Mouse (Mus musculus): Measurements from ENCODE around the gene Ksr2.

Ksr2 gene

DNA sequence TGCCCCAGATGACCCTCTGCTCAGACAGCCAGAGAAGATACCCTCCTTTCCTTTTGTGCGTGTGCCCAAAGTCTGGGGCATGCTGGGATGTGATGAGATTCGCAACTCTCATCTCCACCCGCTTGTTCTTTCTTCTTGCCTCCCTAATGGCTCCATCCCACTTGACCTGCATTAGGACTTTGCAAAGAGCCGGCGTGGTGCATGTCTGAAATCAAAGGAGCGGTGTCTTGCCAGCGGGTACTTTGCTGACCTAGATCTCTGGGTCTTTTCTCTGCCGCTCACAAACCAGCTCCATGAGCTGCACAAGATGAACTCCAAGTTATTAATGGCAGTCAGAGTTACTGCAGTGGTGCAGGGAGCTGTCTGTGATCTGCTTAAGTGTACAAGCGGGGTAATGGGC, 290.6 kb downstream of the Ksr2 start:
- DNase-seq, result no peak

DNA sequence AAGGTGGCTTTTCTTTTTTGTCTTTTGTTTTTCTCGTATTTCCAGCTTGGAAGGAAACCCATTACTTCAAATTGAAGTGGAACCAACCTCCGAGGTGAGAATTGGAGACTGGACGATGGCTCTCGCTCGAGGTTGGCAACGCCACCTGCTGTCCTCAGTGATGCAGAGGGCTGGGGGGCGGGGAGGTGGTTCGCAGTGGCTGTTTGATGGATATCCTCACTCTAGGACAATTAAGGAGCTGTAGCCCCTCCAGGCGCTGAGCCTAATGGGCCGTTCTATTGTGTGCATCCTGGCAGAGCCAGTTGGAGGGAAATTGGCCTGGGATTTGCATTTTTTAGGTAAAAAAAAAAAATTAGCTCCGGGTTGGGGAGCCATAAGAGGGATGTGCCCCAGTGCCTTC, 292.8 kb downstream of the Ksr2 start:
- DNase-seq, result no peak

DNA sequence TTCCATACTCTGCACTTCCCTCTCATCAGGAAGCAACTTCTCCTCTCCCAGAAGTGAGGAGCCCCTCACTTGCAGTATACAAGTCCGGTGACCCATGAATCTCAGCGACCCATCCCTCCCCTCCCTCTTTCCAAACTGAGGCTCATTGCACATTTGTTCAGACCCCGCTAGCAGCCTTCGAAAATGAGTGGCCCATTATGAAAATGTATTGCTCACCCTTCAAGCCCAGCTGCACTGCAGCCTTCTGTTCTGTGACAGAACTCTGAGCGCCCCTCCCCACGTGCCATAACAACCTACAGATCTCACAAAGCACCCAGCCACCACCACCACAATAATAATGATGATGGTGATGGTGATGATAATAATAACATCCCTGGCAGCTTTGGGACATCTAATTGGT, 295.5 kb downstream of the Ksr2 start:
- DNase-seq, result no peak

DNA sequence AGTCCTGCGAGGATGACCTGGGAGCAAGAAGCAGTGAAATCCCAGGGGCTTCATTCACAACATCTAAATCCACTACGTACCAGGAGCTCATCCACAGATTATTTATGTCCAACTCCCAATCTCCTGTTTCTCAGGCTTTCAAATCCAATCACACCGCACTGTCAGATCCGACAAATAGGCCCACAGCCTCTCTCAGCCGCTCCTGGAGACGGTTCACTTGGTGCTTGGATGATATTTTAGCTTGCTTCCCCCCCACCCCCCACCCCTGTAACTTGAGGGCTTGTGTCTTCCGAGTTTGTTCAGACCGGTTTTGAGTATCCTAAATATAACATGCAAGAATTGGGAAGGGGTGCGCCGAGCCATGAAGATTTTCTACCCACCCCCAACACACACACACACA, 297.8 kb downstream of the Ksr2 start:
- no peak for DNase-seq

DNA sequence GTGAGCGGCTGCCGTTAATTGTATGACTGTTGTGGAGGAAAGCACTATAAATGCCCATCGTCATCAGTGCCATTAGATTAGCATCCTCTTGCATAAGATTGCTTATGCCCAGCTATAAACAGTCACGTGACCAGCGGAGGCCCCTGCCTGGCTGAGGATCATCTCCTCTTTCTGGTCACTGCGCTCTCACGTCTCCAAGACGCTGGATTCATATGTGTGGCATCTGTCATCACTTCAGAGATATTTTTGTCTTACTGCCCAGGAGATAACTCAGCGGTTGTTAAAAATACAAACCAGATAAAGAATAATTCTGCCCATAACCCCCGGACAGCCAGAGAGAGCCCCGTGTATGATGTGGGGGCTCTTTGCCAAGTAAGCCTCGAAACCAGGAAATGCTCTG, 298.4 kb downstream of the Ksr2 start:
- DNase-seq, result no peak

DNA sequence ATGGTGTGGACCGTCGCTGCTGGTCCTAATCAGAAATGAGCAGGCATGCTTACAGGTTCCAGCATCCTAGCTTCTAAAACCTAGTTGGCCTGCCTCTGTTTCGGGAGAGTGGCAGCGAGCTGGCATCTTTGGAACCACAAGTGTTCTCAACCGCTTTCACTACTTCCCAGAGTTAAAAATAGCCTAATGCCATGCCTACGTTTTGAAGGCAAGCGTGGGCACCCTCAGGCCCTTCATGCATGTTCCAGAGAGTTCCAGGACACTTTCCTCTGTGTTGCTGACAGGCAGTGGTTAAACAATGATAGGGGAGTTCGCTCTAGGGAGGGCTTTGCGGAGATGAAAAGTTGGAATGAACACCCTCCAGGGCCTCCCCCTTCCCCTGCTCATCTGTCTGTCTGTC, 303.3 kb downstream of the Ksr2 start:
- no peak for DNase-seq

DNA sequence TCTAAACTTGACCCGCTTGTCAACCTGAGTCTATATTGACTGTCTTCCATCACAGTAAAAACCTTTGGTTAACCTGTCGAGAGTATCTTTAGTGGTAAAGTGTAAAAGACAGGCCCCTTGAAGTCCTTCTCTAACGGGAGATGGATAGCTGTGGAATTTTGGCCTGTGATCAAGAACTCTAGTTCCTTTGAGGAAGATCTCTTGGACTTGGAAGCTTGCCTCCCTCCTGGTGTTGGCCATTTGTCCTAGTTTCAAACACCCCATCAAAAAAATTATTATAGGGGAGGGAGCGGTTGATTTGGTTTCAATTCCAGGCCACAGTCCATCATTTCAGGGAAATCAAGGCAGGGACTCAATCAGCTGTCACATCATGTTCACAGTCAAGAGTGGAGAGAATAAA, 309.5 kb downstream of the Ksr2 start:
- DNase-seq, result no peak

DNA sequence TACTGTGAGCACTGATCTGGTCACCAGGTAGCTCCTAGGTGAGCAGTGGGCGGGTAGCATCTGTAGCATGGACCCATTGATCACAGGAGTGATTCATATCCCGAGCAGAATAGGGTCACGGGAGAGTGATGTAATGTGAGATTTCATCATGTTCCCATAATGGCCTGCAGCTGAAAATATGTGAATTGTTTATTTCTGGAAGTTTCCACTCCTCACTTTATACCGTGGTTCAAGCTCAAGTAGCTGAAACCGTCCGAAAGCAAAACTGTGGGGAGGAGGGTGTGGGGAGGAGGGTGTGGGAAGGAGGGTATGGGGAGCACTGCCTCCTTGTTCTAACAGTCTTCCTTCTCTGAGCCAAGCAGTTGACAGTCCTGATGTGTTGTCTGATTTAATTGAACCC, 312.7 kb downstream of the Ksr2 start:
- no peak for DNase-seq

DNA sequence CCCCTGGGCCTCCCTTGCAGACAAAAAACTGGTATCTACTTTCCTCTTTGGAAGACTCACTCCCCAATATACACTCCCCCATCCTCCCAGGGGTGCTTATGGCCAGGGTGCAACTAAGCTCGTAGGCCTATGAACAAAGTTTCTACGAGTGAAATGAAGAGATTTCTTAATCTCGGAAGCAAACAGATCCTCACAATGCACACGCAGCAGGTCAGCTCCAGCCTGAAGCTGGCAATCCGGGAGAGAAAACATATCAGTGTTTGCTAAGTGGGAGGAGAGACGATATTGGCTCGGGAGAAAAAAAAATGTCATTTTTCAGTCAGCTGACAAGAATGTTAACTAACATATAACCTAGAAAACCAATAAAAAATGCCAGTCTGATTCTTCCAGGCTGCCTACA, 313.3 kb downstream of the Ksr2 start:
- no peak for DNase-seq

DNA sequence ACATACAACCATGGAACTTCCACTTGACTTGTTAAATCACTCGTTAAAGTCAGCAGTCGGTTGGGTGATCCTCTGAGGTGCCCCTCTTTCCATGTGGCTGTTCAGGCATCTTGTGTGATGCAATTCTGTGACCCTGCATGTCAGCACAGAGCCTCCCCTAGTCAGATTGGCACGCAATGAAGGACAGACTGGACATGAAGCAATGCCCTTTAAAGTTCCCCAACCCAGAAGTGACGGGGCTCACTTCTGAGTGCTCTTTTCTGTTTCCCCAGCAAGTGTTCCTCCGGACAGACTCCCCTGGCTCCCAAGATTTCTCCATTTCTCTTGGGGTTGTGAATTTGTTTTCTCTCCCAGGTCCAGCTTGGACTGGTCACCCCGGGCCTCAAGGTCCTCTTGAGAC, 317.5 kb downstream of the Ksr2 start:
- DNase-seq, result no peak

DNA sequence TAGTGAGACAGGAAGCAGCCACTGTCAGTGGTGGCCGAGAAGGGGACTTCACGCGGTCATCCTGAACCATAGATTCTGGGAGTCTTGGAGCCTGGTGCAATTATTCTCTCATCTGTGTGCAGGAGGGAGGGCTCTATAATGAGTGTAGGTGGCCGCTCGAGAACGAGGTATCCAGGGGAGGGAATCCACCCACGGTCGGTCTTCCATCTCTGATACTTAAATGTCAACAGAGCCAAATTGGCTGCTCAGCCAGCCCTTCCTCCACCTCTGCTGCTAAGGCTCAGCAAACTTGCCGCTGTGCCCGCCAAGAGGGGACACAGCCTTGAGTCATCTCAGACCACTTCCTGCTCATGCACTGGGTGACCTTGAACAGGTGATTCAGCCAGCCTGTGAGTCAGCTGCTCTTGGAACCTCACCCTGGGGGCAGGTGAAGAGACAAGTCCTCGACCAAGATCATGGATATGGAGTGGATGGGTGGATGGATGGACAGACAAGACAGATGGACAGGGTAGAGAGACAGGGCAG, 330.9 kb downstream of the Ksr2 start:
- DNase-seq, result no peak

DNA sequence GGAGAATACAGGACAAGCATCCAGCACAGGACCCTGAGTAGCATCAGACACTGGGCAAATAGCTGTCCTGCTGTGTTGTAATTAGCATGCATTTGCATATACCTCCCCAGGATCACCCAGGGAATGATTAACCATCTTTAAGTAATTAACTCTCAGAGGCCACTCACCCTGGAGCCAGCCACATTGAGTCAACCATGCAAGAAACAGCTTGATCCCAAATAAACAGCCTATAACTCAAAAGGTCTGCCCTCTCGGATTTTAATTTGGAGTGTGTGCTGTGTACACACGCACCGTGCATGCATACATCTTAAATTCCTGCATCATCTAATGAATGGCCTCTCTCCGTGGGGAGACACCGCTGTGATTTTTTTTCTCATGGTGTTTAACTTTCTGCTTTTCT, 335.6 kb downstream of the Ksr2 start:
- peak; percentile 61 for DNase-seq

DNA sequence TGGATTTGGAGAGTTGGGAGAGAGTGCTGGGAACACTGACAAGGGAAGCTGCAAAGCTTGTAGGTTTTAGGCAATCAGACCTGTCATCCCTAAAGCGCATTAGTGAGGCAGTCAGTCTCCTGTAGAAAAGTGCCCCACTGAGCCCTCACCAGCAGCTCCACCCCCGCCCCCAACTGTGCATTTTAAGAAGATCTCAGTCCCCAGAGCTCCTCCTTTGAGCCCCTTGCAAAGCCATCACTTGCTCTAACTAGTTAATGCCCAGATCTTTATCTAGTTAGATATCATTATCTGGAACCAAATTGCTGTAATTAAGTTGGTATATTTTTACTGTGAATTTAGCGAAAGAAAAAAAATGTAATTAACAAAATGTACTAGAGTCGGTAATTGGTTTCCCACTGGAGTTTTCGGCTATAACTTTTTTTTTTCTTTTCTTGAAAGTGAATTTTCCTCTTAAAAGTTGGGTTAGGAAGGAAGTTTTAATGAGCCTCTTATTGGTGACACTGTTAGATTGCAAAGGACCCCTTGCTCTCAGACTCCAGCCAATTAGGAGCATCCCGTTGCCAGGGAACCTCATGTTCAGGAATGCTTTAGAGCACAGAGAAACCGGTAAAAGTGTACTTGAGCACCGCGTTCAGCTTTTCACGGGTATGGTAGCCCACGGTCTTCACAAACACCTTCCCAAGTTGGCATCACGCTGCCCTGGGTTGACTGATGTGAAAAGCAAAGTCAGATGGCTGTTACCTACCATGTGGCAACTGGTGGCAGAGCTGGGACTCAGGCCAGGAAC, 344.1 kb downstream of the Ksr2 start:
- DNase-seq, result no peak

DNA sequence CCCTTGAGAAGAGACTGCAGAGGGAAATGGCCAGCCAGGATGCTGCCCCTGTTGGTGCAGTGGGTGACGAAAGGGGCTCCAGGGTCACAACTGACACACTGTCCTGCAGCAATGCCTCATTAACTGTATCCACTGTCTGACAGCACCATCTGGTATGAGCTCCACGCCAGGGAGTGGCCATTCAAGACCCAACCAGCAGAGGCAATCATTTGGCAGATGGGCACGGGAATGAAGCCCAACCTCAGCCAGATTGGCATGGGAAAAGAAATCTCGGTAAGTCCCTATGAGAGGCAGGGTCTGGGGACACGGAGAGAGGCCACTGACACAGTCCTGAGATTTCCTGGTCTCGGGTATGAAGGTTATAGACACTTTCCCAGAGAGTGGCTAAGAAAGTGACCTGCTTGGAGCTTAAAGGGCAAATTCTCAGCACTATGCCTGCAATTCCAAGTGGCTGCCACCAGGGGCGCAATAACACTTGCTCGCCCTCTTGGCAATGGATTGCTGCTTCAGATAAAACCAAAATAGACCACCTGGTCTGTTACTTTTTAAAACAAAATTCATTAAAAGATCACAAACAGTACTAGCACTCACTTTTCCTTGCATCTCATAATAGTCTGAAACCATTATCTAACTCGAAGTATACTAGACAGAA, 347.5 kb downstream of the Ksr2 start:
- DNase-seq, result no peak

DNA sequence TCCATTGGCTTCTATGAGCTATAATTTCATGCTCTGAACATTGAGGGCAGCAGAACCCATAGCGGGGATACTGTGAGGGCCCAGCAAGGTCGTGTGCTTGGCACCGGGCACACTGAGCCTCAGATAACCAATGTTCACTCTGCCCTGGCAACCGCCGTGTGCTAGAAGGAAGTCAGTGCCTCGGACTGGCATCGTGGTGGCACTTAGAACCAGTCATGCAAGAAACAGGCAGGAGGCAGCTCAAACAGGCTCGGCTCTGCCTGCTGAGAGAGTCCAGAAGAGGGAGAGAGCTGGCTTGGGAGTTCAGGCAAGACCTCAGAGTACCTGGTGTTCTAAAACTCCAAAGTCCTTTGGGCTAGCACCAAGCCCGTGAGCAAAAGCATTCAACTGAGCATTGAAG, 350.7 kb downstream of the Ksr2 start:
- peak; percentile 78 for DNase-seq

DNA sequence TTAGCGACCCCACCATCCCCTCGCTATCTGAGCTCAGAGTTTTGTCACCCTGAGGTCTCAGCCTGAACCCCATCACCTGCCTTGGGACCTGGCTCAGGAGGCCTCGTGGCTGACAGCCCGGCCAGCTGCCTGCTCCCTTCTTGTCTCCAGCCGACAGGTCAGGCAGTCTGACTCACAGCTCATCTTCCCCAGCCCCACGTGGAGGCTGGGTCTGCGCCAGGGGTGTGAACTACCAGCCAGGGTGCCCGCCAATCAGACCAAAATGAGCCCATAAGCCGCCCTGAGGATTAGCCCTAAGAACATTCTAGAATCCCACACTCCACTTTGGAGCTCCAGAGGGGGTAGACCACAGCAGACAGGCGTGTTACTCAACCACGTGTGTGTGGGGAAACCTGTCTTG, 365.4 kb downstream of the Ksr2 start:
- no peak for DNase-seq

DNA sequence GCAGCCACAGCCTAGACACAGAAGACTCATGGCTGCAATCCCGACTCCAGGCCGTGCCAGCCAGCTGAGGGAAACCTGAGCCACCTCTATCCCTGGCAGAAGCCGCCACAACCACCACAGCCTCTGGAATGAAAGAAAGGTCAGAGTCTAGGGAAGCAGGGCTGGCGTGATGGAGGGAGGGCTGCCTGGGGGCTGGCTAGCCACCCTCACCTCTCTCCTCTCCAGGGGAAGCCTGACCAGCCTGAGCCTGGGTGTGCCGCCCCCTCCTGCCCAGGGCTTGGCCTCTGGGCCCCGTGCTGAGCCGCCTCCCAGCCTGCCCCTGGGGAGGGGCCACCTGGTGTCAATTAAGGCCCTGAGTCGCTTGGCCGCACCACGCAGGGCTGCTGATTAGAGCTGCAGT, 366.9 kb downstream of the Ksr2 start, which contains the start of gene Nos1:
Gene Nos1, plus strand, starts transcription at position 352 of the 400 bp plus-strand sequence.
- peak; percentile 28 for DNase-seq

DNA sequence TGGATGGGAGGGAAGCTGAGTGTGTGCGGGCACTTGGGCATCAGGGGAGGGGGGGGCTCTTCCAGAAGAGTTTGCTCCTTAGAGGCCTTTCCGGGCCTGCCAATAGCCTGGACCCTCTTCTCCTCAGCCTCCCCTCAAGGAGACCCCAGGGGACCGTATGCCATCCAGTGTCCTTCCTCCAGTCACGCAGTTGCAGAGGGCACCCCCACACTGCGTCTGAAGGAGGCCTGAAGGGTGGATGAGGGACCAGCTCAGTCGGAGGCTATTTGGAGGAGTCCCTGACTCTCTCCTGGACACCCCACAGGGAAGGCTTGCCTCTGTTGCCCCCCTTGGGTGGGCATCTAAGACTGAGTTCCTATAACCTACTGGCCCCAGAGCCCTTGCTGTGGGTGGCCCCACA, 367.4 kb downstream of the Ksr2 start:
- no peak for DNase-seq

DNA sequence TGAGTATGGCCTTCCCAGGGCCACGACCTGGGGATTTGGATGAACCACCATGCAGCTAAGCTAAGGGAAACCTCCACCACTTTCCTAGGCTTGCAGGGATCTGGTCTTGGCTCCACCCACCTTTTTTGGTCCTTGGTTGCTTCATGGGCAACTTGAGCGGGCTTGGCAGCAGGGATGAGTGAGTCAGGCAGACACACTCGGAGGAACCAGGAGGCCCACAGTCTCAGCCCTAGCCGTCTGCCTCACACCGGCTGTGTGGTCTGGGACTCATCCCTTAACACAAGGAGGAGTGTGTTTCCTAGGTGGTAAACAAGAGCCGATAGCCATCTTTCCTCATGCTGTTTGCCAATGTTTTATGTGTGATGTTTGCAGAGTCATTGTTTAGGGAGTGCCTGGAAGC, 376.3 kb downstream of the Ksr2 start:
- DNase-seq, result no peak

DNA sequence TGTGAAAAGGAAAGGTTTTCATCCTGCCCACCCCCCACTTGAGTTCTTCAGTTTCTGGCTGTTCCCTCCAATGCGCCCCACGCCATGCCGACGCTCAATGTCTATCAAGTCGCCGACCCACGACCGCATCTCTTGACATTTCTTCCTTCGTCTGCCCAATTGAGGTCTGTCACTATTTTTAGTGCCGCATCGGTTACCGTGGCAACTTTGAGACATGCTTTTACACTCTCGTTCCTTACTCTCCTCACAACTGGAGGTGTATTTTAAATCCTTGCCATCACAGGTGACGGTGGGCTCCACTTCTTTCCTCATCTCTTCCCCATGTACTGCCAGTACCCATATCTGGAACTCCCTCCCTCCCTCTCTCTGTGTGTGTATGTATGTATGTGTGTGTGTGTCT, 378.1 kb downstream of the Ksr2 start:
- no peak for DNase-seq

DNA sequence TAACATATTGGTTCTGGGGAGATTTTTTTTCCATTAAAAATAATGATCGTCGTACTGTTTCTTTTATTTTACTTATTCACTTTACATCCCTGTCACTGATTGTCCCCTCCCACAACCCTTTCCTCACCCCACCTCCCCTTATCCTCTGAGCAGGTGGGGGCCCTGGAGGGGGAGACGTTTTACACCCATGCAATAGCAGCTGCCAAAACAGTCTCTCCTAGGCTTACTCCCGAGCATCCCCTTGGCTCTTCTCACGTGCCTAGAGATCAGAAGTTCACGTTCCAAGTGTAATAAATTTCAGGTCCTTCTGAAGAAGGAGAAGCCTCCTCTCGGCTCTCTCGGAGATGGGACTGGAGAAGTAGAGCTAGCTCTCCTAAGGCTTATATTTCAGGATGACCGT, 387.0 kb downstream of the Ksr2 start:
- DNase-seq, result no peak

DNA sequence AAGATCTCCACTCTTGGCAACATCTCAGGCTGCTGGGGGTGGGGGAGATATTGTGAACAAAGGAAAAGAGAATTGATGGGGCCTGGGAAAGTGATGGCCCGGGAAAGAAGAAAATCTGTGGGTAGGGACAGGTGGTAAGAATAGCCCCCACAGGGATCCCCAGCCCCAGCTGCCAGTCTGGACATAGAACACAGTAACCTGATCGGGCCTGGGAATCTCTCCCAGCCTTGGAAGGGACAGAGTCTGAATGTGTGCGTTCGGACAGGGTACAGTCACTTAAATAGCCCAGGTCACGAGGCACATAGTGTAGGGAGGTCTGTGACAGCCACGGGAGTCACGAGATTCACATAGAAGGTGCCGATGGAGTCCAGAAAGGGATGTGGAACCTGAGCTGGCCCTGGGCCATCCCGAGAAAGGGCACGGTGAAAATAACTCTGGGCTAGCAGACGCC, 388.3 kb downstream of the Ksr2 start:
- no peak for DNase-seq

DNA sequence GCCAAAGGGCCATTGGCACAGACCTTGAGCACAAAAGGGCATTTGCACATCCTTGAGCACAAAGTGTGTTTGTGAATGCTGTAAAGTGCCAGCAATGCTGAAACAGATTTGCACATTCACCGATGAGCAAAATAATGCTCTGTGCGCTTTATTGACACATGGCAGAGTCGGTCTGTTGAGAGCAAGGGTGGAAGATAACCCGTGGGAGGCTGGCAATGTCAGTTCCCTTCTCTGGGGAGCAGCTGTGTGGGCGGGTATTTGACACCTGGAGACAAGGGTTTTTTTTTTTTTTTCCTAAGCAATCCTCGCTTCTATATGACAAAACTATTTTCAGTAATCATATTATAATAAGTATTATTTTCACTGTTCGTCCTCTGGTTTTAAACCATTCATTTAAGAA, 389.8 kb downstream of the Ksr2 start:
- DNase-seq, result no peak

DNA sequence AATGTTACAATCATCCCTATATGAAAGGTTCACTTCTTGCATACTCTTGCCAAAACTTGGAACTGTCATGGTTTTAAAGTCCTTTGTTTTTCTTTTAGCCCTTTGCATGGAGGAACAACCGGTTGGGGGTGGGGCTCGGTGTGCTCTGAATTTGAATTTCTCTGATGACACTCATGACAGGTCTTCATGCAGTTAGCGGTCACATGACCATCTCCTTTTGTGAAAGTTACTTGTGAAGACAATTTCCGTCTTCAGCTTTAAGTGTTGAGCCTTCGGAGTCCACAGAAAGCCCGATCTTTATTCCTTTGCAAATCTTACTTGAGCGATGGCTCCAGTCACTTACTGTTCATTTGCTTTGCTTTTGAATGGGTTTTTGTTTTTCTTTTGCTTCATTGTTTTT, 397.1 kb downstream of the Ksr2 start:
- no peak for DNase-seq

DNA sequence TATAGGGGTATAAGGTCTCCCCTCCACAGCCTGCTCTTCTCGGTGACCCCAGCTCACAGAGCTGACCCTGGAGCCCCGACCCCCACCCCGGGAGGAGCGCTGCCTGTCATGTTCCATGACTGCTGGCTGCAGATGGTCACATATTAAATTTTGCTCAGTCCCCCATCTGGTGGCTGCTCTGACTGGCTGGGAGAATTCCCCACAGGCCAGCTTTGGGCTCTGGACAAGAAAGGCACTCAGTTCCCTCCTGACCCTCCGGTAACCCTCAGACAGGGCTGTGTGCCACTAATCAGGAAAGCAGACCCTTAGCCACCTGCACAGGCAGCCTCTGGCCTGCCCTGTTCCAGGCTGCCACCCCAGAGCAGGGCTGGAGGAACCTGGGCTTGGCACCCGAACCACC, 405.0 kb downstream of the Ksr2 start:
- DNase-seq, result no peak

Measured in kidney, adult 18-20 months (tissue).